Comparison of ENCODE assay signal across 16 mouse cellular contexts in genomic region chr15:62253724-62254123, GRCm38 (mm10).
"Had no signal": no experiment of that assay in that cellular context is flagged by ENCODE, and none has a peak within 500 bp of the region (broad histone marks: within the 10 kb centered on the region; RNA-seq: fewer than 3 reads in every experiment).

No protein-coding gene starts in this region.

- H3K27me3 ChIP-seq: neural tube, embryonic 12.5 days; neural tube, embryonic 13.5 days; neural tube, embryonic 15.5 days; stomach, embryonic 15.5 days had no signal

- H3K27ac ChIP-seq: neural tube, embryonic 12.5 days; neural tube, embryonic 13.5 days; neural tube, embryonic 15.5 days; stomach, embryonic 15.5 days; stomach, postnatal 0 days had no signal

- H3K4me3 ChIP-seq: neural tube, embryonic 12.5 days; neural tube, embryonic 13.5 days; neural tube, embryonic 15.5 days; stomach, embryonic 15.5 days had no signal

- H3K36me3 ChIP-seq: neural tube, embryonic 12.5 days; neural tube, embryonic 13.5 days; neural tube, embryonic 15.5 days; stomach, embryonic 15.5 days had no signal

- DNase-seq: retina, postnatal 1 day; right cerebral cortex, adult 18-20 months; right cerebral cortex, postnatal 14 days; right cerebral cortex, postnatal 25 days; right cerebral cortex, postnatal 4 days; spleen, adult 18-20 months; thymus, adult 18-20 months; thymus, adult 2 months; thymus, postnatal 14 days; thymus, postnatal 36 days; thymus, postnatal 4 days had no signal

- H3K9ac ChIP-seq: neural tube, embryonic 12.5 days; neural tube, embryonic 13.5 days; neural tube, embryonic 15.5 days; stomach, embryonic 15.5 days had no signal

- H3K9me3 ChIP-seq: neural tube, embryonic 12.5 days; neural tube, embryonic 13.5 days; neural tube, embryonic 15.5 days; stomach, embryonic 15.5 days had no signal

- H3K4me2 ChIP-seq: neural tube, embryonic 12.5 days; neural tube, embryonic 13.5 days; neural tube, embryonic 15.5 days; stomach, embryonic 15.5 days had no signal
